Mouse (Mus musculus) heart, postnatal 0 days (tissue): ENCODE measurements at regions not wholly inside any gene's neighbourhood (a gene's known extent, or its start where the extent isn't known, plus 50 kb on each side); places are given as distances from the start of the nearest gene placed in this dataset.

Source experiments
- CTCF ChIP-seq: IDR thresholded peaks from 2 replicates; pipeline ENCODE4 v1.5.1; 2016; ENCODE audit warnings: antibody characterized with exemption, control low read depth, low read depth
- EP300 ChIP-seq: IDR thresholded peaks from 2 replicates; pipeline ENCODE4 v1.6.1; 2016; ENCODE audit warnings: antibody characterized with exemption, low read depth

DNA sequence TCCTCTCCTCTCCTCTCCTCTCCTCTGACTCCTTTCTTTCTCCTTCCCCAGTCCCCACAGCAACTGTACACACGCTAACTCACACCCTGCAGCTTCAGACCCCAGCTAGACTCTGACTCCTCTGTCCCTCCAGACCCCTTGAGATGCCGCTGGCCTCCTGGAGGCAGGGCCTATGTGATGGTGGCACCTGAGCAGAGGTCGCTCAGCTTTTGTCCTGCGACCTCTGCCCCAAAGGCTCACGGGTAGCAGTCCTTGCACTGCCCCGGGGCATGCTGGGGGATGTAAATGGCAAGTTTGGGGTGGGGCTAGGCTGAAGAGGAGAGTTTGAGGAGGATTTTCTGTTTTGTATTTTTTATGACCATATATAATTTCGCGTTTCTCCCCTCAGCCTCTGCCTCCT is 60.2 kb upstream of the Casz1 start:
- TF ChIP-seq CTCF (no peak), EP300 (no peak)
